Mouse (Mus musculus): Measurements from ENCODE around the gene S100a11. TPM values are rescaled to one million over a fixed set of nuclear protein-coding genes. Genes with fewer than 3 reads are reported as not detected.
A peak's percentile ranks its signal among the peaks of the same experiment; 100 is the strongest.

S100a11 gene
- total and polyA plus RNA-seq, 2 experiments from 2014 or later = 16.4 to 235 TPM

- Histone ChIP-seq H3K9me3 (ENCODE audit: low read length) (no peaks in the 10 kb centered on the region), H3K4me1 (ENCODE audit: insufficient read depth, low read length) (peaks cover 7% of the 10 kb centered on the region; the same call in 1 of the 2 replicates), H3K36me3 (ENCODE audit: insufficient read depth, low read length) (no peaks in the 10 kb centered on the region), H3K4me2 (ENCODE audit: low read depth, low read length) (peak overlapping the region; percentile 97), H3K27ac (peak overlapping the region; percentile 75), H3K9ac (replicated peaks; ENCODE audit: low read length) (no peak overlapping the region; the same call in 1 of the 2 replicates), H3K4me3 (ENCODE audit: low read length) (peak overlapping the region; percentile 53), H3K27me3 (ENCODE audit: insufficient read depth, low read length) (peaks cover 6% of the 10 kb centered on the region; the same call in 1 of the 2 replicates)
- TF ChIP-seq CTCF (IDR thresholded peaks at IDR 0.05; ENCODE audit: low read depth) = no peak
- peak; percentile 55 for ATAC-seq
- 34% methylated on average over 2 of the region's 2 CpGs for WGBS
- DNase-seq (ENCODE audit: low spot score) = peak; percentile 15
Measured at GRCm38 (mm10) chr3:93555878-93556254, 35.6 kb downstream of the S100a11 start.

GRCm38 (mm10) chr3:93556599-93556998 lies 36.3 kb downstream of the S100a11 start:
- Histone ChIP-seq H3K4me3 (ENCODE audit: low read length) (no peak overlapping the region), H3K9ac (replicated peaks; ENCODE audit: low read length) (no peak overlapping the region), H3K9me3 (ENCODE audit: low read length) (no peaks in the 10 kb centered on the region), H3K4me1 (ENCODE audit: insufficient read depth, low read length) (peaks cover 7% of the 10 kb centered on the region; the same call in 1 of the 2 replicates), H3K4me2 (ENCODE audit: low read depth, low read length) (peak overlapping the region; percentile 97), H3K36me3 (ENCODE audit: insufficient read depth, low read length) (no peaks in the 10 kb centered on the region), H3K27me3 (ENCODE audit: insufficient read depth, low read length) (peaks cover 6% of the 10 kb centered on the region; the same call in 1 of the 2 replicates), H3K27ac (no peak overlapping the region)
- no peak for DNase-seq (ENCODE audit: low spot score)
- ATAC-seq = no peak
- 41% methylated on average over 1 of the region's 1 CpGs for WGBS
- no peak for TF ChIP-seq CTCF (IDR thresholded peaks at IDR 0.05; ENCODE audit: low read depth)

- Histone ChIP-seq H3K4me3 (ENCODE audit: low read length) (no peak overlapping the region), H3K27ac (no peak overlapping the region), H3K9ac (replicated peaks; ENCODE audit: low read length) (no peak overlapping the region), H3K9me3 (ENCODE audit: low read length) (no peaks in the 10 kb centered on the region), H3K36me3 (ENCODE audit: insufficient read depth, low read length) (no peaks in the 10 kb centered on the region), H3K27me3 (ENCODE audit: insufficient read depth, low read length) (peaks cover 6% of the 10 kb centered on the region; the same call in 1 of the 2 replicates), H3K4me2 (ENCODE audit: low read depth, low read length) (no peak overlapping the region), H3K4me1 (ENCODE audit: insufficient read depth, low read length) (peaks cover 7% of the 10 kb centered on the region; the same call in 1 of the 2 replicates)
- DNase-seq (ENCODE audit: low spot score) (no peak), ATAC-seq (no peak)
- no peak for TF ChIP-seq CTCF (IDR thresholded peaks at IDR 0.05; ENCODE audit: low read depth)
- whole genome bisulfite sequencing = 51% methylated on average over 4 of the region's 4 CpGs
Measured at GRCm38 (mm10) chr3:93557471-93557870, 37.2 kb downstream of the S100a11 start.

GRCm38 (mm10) chr3:93559961-93560360 lies 39.7 kb downstream of the S100a11 start:
- H3K4me3 ChIP-seq (ENCODE audit: low read length) = no peak overlapping the region
- 0 out of 2 replicates have a peak, but pooled peaks cover 2% of the 10 kb centered on the region for H3K4me1 ChIP-seq (ENCODE audit: insufficient read depth, low read length)
- no peak for TF ChIP-seq CTCF (IDR thresholded peaks at IDR 0.05; ENCODE audit: low read depth)
- ATAC-seq (no peak), DNase-seq (ENCODE audit: low spot score) (no peak)
- H3K27me3 ChIP-seq (ENCODE audit: insufficient read depth, low read length) = no peaks in the 10 kb centered on the region
- no peak overlapping the region for H3K27ac ChIP-seq
- H3K4me2 ChIP-seq (ENCODE audit: low read depth, low read length) = no peak overlapping the region
- no peak overlapping the region for H3K9ac ChIP-seq (replicated peaks; ENCODE audit: low read length)
- no peaks in the 10 kb centered on the region; the same call in 1 of the 2 replicates for H3K36me3 ChIP-seq (ENCODE audit: insufficient read depth, low read length)
- no peaks in the 10 kb centered on the region for H3K9me3 ChIP-seq (ENCODE audit: low read length)
- 88% methylated on average over 6 of the region's 6 CpGs for WGBS

- Histone ChIP-seq H3K9ac (replicated peaks; ENCODE audit: low read length) (no peak overlapping the region), H3K9me3 (ENCODE audit: low read length) (no peaks in the 10 kb centered on the region), H3K36me3 (ENCODE audit: insufficient read depth, low read length) (no peaks in the 10 kb centered on the region; the same call in 1 of the 2 replicates), H3K4me2 (ENCODE audit: low read depth, low read length) (no peak overlapping the region), H3K4me3 (ENCODE audit: low read length) (no peak overlapping the region), H3K27me3 (ENCODE audit: insufficient read depth, low read length) (no peaks in the 10 kb centered on the region), H3K4me1 (ENCODE audit: insufficient read depth, low read length) (no peaks in the 10 kb centered on the region), H3K27ac (no peak overlapping the region)
- TF ChIP-seq CTCF (IDR thresholded peaks at IDR 0.05; ENCODE audit: low read depth) = no peak
- 88% methylated on average over 2 of the region's 2 CpGs for WGBS
- DNase-seq (ENCODE audit: low spot score) (no peak), ATAC-seq (no peak)
Measured at GRCm38 (mm10) chr3:93562372-93562771, 42.1 kb downstream of the S100a11 start.

GRCm38 (mm10) chr3:93563216-93563615 lies 42.9 kb downstream of the S100a11 start:
- no peak for TF ChIP-seq CTCF (IDR thresholded peaks at IDR 0.05; ENCODE audit: low read depth)
- no peak for DNase-seq (ENCODE audit: low spot score)
- H3K9me3 ChIP-seq (ENCODE audit: low read length) = no peaks in the 10 kb centered on the region
- H3K9ac ChIP-seq (replicated peaks; ENCODE audit: low read length) = no peak overlapping the region
- H3K27ac ChIP-seq = no peak overlapping the region
- no peaks in the 10 kb centered on the region for H3K4me1 ChIP-seq (ENCODE audit: insufficient read depth, low read length)
- H3K4me2 ChIP-seq (ENCODE audit: low read depth, low read length) = no peak overlapping the region
- 95% methylated on average over 4 of the region's 4 CpGs for WGBS
- no peaks in the 10 kb centered on the region for H3K27me3 ChIP-seq (ENCODE audit: insufficient read depth, low read length)
- H3K36me3 ChIP-seq (ENCODE audit: insufficient read depth, low read length) = no peaks in the 10 kb centered on the region; the same call in 1 of the 2 replicates
- H3K4me3 ChIP-seq (ENCODE audit: low read length) = no peak overlapping the region
- no peak for ATAC-seq

- ATAC-seq = no peak
- DNase-seq (ENCODE audit: low spot score) = no peak
- Histone ChIP-seq H3K27me3 (ENCODE audit: insufficient read depth, low read length) (no peaks in the 10 kb centered on the region), H3K4me1 (ENCODE audit: insufficient read depth, low read length) (no peaks in the 10 kb centered on the region), H3K9ac (replicated peaks; ENCODE audit: low read length) (no peak overlapping the region), H3K36me3 (ENCODE audit: insufficient read depth, low read length) (no peaks in the 10 kb centered on the region; the same call in 1 of the 2 replicates), H3K9me3 (ENCODE audit: low read length) (no peaks in the 10 kb centered on the region), H3K27ac (no peak overlapping the region), H3K4me2 (ENCODE audit: low read depth, low read length) (no peak overlapping the region), H3K4me3 (ENCODE audit: low read length) (no peak overlapping the region)
- TF ChIP-seq CTCF (IDR thresholded peaks at IDR 0.05; ENCODE audit: low read depth) = no peak
- WGBS = 97% methylated on average over 3 of the region's 3 CpGs
Measured at GRCm38 (mm10) chr3:93566892-93567291, 46.6 kb downstream of the S100a11 start.

All from hindbrain, postnatal 0 days (tissue).